Mouse (Mus musculus): Measurements from ENCODE around the gene Lhx4. TPM values are rescaled to one million over a fixed set of nuclear protein-coding genes. Genes with fewer than 3 reads are reported as not detected.

The Lhx4 gene
- total RNA-seq, 2 experiments from 2014 or later, result not detected

DNA sequence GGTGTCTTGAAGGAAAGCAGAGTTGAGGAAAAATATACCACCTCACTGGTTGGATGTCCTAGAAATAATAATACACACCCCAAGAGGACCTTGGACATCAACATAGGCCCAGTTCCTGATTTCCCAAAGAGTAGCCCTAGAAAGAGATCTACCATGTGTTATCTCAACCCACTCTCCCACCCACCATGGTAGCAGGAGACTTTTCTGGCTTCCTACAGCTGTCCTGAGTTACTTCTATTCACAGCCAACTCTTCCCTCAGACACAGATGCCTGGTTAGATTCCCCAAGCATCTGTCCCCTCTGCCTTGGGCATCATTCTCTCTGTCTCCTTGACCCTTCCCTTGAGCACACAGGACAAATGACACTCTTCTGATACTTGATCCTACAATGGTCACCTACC lies 36.1 kb downstream of the Lhx4 start:
- no peak for ATAC-seq (replicated peaks; ENCODE audit: low FRiP score, poor library complexity, severe bottlenecking)

DNA sequence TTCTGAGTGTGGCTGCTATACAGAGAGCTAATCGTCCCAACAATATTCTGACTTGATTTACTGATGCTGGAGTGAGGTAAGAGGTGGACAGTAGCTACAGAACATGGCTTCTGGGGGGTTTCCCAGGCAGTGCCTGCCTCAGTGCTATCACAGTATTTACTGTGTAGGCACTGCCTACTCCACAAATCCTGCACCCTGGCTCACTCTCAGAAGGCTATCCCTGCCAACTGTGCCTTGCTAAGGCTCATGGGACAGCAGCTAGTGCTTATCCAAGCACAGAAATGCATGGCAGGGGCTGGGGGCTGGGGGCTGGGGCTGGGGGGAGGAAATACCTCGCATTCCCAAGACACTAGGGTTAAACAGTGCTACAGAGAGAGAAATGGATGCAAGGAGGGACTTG lies 38.2 kb downstream of the Lhx4 start:
- no peak for ATAC-seq (replicated peaks; ENCODE audit: low FRiP score, poor library complexity, severe bottlenecking)

DNA sequence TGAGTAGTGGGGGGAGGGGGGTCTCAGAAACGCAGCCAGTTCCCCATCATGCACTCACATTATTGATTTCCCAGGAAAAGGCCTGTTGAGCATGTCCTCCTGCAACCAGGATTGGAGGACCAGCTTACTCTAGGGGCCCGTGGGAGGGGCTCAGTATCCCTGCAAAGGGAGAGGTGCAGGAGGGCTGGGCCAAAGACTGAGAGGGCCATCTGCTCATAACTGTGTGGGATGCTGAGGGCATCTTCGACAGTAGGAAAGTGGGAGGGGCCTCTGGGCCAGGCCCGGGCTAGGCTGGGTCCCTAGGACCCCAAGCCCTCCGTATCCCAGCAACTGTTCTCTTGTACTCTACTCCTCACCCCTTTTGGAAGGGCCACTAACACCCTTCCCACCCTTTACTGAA lies 47.3 kb downstream of the Lhx4 start:
- ATAC-seq (replicated peaks; ENCODE audit: low FRiP score, poor library complexity, severe bottlenecking), result no peak

DNA sequence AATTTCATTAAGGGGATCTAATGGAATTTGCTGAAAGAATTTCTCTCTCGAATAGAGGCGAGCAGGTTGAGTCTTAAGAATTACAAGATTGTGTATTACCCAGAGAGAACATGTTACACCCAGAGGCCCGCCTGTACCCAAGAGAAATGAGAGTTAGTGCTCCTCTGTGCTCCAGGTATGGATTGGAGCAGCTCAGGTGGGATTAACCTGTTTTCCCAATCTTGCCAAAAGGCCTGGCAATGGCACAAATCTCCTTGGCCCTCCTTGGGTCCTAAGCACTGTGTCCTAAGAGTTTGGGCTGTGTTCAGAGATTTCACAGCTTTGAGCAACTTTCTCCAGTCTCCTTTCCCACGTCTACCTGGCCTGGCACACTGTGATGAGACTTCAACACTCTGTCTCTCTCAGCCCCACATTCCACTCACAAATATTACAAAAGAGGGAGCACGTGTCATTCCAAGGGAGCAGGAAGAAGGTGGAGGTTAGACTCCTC lies 48.2 kb downstream of the Lhx4 start:
- ATAC-seq (replicated peaks; ENCODE audit: low FRiP score, poor library complexity, severe bottlenecking), result no peak

DNA sequence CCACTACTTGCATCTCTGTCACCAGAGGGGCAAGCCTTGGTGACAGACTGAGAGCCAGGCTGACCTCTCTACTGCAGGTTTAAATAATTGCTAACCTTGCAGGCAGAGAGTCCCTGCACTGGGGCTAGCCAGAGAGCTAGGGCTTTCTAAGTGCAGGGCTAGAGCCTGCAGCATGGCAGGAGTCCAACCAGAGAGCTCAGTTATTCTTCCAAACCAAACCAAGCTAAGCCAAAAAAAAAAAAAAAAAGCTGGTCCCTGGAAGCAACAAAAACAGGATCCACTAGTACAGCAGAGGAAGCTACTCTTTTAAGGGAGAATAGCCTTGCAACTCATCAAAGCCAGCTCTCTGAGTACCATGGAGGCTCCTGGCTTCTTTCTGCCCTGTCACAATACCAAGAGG lies 50.6 kb downstream of the Lhx4 start:
- no peak for ATAC-seq (replicated peaks; ENCODE audit: low FRiP score, poor library complexity, severe bottlenecking)

DNA sequence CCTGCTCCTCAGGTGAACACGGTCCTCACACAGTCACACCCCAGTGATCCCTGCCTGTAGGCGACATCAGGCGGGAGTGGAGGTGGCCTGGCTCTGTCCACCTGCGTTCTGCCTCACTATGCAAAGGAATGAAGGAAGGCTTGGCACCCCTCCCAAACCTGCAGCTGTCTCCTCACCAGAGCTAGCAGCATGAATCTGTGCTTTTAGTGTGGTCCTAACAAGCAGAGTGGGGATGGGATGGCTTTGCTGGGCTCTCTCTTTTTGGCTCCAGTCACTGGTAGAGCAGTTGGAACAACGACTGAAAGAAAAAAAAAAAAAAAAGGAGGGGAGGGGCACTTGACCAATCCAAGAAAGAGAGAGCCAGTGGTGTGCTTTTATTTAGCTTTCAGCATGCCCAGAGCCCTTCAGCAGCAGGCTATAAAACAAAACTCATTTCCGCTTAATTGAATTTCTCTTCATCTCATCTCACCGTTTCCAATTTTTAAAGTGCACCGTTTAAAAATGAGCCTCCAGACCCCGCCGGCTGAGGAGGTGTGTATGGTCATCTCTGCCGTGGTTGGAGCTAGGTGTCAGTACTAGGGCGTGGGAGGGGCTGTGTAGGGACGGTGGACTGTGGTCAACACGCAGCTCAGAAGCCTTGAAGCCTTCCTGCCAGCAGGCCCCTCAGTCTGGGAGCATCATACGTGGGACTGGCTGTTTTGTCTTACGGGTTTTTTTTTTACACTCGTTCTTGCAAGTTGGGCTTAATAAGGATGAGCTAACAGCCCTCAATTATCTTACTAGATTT lies 52.9 kb downstream of the Lhx4 start:
- no peak for ATAC-seq (replicated peaks; ENCODE audit: low FRiP score, poor library complexity, severe bottlenecking)

DNA sequence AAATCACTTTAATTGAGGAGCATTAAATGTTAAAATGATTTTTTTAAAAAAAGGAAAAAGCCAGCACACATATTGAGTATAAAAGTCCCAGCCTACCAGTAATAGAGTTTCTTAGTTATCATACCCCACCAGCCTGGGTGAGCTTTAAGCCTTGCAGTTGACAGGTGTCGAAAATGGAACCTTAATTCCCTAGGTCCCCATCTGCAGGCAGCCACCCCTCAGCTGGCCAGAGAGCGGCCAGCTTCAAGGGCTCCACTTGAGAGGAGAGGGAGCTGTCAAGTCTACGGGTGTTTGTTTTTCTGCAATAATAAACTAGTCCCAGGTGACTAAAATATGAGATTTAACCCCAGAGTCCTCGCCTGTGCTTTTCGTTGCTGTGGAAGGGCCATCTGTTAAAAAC lies 58.0 kb downstream of the Lhx4 start:
- ATAC-seq (replicated peaks; ENCODE audit: low FRiP score, poor library complexity, severe bottlenecking), result no peak

DNA sequence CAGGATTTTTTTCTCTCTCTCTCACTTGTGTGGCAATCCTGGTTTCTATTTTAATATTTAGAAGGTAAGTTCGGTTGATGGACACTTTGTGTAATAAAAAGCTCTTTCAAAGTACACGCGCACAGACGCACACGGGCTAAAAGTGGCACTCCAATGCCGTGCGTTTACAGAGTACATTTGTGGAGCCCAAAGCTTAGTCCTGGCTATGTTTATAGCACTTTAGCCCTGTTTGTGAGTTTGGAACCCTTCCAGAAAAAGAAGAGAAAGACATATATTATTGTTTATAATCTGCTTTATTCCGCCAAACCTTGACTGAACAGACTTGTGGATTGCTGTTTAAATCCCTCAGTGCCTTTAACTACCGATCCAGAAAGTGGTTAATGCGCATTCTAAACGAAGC lies 58.5 kb downstream of the Lhx4 start:
- no peak for ATAC-seq (replicated peaks; ENCODE audit: low FRiP score, poor library complexity, severe bottlenecking)

DNA sequence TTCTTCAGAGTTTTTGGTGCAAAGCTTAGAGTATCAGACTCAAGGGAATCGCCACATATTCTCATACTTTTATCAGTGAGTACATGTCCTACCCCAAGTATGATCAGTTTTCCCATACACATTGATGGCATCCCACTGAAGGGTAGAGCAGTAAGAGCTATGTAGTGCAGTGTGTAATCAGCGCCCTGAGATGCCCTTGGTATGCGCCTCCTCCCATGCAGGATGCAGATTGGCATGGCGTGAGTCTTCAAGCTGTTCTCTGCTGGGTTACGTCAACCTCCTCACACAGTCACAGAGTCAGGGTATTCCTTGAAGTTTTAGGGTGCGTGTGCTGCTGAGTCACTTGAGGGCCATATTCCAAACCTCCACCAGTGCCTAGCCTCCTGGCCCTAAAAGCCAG lies 59.3 kb downstream of the Lhx4 start:
- ATAC-seq (replicated peaks; ENCODE audit: low FRiP score, poor library complexity, severe bottlenecking), result no peak

DNA sequence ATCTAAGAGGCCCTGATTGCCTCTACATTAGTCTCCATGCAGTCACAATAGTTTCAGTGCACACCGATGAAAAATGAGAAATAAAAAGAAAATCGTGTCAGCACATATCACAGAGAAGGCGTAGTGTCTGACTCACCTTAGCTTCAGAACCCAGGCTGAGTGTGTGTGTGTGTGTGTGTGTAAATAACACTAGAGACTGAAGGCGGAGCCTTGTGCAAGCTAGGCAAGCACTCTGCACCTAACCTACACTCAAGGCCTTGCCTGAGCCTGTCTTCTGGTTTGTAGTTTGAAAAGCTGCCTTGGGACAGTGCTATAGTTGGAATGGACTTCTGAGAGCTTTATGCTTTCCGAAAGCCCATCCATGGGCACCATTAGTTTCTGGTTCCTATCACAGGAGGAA lies 61.9 kb downstream of the Lhx4 start:
- no peak for ATAC-seq (replicated peaks; ENCODE audit: low FRiP score, poor library complexity, severe bottlenecking)

DNA sequence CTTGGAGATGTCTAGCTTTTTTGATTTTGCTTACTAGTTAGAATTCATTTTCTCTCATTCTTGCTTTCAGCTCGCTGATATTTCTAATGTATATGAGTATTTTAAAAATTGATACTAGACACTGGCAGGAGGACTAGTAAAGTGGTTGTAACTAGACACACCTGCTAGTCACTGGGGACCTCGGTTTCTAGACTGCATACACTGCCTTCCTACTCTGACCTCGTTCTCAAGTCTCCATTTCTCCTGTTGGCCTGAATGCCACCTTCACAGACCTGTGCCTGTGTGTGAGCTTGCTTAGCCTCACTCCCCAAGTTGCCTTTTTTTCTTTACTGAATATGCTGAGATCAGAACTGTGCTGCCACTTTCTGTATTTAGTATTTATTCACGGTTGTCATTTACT lies 62.3 kb downstream of the Lhx4 start:
- ATAC-seq (replicated peaks; ENCODE audit: low FRiP score, poor library complexity, severe bottlenecking), result no peak

DNA sequence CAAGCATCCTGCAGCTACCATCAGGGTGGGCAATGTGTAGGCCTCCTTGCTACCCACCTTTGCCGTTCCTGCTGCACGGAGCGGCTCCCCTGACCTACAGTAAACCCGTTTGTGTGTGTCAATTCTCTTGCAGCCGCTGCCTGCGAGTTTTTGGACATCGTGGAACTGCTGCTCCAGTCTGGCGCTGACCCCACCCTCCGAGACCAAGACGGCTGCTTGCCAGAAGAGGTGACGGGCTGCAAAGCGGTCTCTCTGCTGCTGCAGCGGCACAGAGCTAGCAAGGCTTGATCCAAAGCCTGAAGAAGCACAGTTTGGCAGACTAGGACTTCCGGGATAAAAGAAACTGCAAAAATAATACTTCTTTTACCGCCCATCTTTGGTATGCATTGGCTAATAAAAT lies 64.7 kb downstream of the Lhx4 start:
- no peak for ATAC-seq (replicated peaks; ENCODE audit: low FRiP score, poor library complexity, severe bottlenecking)

DNA sequence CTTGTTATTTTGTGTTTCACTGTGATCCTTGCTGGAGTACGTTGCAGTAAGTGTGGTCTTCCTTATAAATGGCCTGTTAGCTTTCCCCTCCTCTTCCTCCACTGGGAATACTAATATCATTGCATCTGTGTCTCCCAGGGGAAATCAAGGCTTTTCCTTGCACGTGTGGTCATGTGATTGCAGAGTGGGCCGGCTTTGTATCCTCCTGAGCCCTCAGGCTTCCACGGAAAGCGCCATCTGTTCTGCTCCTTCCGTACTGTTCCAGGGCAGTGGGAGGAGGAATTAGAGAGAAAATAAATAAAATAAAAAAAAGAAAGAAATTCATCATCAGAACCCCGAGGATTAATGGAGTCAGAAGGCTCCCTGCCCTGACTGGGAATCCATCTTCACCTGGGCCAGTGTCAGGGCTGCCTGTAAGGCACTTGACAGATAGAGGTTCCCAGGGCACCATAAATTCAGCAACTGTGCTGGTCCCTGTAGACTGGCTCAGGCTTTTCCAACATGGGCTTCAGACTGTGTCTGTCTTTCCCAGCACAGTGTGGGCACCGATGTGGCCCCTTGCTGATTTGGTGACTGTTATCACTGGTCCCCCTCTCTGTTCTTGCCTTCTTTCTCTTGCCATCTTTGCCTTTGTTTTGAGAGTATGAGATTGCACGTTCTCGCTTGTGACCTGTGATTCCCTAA lies 70.2 kb downstream of the Lhx4 start:
- no peak for ATAC-seq (replicated peaks; ENCODE audit: low FRiP score, poor library complexity, severe bottlenecking)

DNA sequence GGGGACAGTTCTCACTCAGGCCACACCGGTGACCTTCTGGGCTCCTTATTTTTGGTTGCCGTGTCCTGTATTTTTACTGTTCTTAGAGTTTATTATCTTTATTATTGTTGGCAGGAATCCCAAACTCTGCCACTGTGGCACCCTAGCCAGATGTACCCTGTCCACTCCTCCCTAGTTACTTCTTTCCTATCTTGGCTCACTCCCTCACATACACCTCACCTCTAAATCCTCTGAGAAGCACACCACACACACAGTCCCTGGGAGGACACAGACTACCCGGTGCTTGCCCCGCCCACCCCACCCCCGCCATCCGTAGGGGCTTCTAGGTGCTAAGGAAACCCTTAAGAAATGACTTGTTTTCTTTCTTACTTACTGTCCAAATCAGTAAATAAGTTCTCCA lies 75.9 kb downstream of the Lhx4 start:
- ATAC-seq (replicated peaks; ENCODE audit: low FRiP score, poor library complexity, severe bottlenecking), result no peak

DNA sequence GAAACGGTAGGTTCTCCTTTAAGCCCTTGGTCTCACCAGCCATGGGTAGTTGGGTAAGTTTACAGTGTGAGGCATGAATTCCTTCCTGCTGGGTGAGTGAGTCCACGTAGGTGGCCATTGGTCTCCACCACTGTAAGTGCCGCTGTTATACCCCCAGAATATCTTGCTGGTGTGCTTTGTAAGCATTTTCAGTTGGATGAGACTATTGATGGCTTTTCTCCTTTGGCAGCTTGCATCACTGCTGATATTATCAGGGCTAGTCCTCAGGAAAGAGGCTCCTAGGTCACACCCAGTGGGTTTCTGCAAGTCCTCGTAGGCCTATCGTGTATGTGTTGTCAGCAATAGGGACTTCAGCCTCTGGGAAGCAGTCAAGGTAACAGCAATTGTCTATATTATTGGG lies 87.5 kb downstream of the Lhx4 start:
- ATAC-seq (replicated peaks; ENCODE audit: low FRiP score, poor library complexity, severe bottlenecking), result no peak

DNA sequence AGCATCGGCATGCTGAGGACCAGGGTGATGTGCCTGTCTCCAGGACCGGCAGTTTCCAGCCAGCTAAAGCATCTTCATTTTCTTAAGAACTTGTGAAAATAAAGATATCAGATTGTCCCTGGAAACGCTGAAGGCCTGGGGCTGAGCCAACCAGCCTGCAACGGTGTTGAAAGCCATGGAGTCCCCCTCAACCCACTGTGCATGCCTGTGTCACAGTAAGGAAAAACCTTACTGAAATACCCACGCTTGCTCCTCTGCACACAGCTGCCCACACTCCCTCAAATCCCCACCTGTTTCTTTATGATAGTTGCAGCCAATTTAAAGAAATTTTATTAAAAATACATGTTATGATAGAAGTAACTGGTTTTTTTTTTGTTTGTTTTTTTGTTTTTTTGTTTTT lies 95.2 kb downstream of the Lhx4 start:
- ATAC-seq (replicated peaks; ENCODE audit: low FRiP score, poor library complexity, severe bottlenecking), result no peak

DNA sequence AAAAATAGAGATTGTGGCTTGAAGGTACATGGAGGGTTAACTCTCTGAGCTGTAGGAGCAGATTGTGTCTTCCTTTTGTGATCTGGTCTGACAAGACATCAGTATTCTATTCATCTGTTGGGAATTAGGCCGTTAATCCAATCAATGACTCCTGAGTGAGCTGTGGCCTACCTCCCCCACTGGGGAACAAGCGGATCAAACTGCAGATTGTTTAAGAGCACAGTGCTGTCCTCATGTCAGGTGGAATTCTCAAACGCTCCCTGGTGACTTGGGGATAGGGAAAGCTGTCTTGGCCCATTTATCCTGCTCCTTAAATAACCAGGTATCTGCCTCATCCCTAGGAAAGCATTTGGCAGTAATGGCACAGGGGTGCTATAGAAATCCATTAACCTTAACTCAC lies 96.5 kb downstream of the Lhx4 start:
- ATAC-seq (replicated peaks; ENCODE audit: low FRiP score, poor library complexity, severe bottlenecking), result no peak

DNA sequence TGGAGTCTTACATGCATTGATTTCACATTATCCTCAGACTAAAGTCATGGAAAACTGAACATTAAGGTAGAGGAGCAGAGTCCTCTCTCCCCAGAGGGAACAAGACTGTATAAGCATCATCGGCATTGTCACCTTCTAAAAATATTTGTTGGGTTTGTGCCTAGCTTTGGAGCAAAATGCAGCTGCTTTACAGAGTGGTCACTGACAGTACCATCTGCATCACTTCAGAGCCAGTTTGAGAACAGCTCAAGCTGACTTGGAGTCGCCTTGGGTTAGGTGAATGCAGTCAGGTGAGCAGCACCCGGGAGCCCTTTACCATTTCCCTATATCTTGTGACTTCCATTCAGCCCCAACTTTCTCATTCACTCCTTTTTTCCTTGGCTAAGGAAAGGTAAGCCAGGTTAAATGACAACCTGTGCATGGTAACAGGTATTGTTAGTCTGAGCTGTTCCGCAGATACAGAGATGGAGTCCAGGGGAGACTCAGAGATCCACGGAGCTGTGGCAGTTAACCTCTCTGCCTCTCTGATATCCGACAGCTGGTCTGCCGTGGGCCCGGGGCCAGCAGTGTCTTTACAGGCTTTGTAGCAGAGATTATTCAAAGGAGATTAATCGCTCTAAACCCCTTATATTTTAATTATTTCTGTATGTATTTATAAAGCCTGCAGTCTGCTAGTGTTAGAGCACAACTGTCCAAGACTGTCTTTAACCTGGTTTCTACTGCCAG lies 101.2 kb downstream of the Lhx4 start:
- no peak for ATAC-seq (replicated peaks; ENCODE audit: low FRiP score, poor library complexity, severe bottlenecking)
